ENCODE assay signal across 34 mouse cellular contexts in the genomic region with DNA sequence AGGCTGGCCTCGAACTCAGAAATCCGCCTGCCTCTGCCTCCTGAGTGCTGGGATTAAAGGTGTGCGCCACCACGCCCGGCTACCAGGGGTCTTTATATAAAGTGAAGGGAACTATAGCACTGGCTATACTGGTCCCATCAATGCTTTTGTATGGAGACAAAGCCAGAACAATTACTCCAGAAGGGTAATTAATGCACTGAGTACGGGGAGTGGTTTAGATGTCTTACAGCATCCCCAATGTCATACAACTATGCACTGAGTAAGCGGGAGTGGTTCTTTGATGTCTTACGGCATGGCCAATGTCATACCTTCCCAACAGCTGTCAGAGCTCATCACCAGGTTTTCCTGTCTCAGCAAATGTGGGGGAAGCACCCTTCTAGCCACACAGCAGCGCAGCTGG.
"Had no signal": no experiment of that assay in that cellular context is flagged by ENCODE, and none has a peak within 500 bp of the region (broad histone marks: within the 10 kb centered on the region; RNA-seq: fewer than 3 reads in every experiment).

No protein-coding gene starts in this region.

- ATAC-seq: hindbrain, embryonic 16.5 days; hindbrain, postnatal 0 days; inflammation-experienced regulatory T-cells, adult 6 months; intestine, embryonic 15.5 days; intestine, embryonic 16.5 days; intestine, postnatal 0 days had no signal

- H3K9ac ChIP-seq: heart, embryonic 12.5 days; heart, embryonic 13.5 days; heart, embryonic 15.5 days; hindbrain, embryonic 12.5 days; hindbrain, embryonic 13.5 days; hindbrain, embryonic 14.5 days; hindbrain, embryonic 15.5 days; intestine, embryonic 15.5 days; kidney, embryonic 15.5 days had no signal

- H3K9me3 ChIP-seq: heart, embryonic 12.5 days; heart, embryonic 13.5 days; heart, embryonic 15.5 days; hindbrain, embryonic 10.5 days; hindbrain, embryonic 12.5 days; hindbrain, embryonic 13.5 days; hindbrain, embryonic 15.5 days; intestine, embryonic 15.5 days; kidney, embryonic 15.5 days had no signal

- H3K27ac ChIP-seq: heart, embryonic 13.5 days; heart, embryonic 15.5 days; hindbrain, embryonic 10.5 days; hindbrain, embryonic 12.5 days; hindbrain, embryonic 13.5 days; hindbrain, embryonic 14.5 days; hindbrain, embryonic 15.5 days; hindbrain, postnatal 0 days; intestine, embryonic 15.5 days; kidney, embryonic 15.5 days; kidney, postnatal 0 days; layer of hippocampus, adult 2 months; left cerebral cortex, adult 2 months had no signal

- DNase-seq: heart, postnatal 10 days; heart, postnatal 14 days; heart, postnatal 36 days; heart, postnatal 4 days; kidney, adult 11 months; kidney, adult 18-20 months; kidney, adult 2 months; kidney, adult 8-10 months; kidney, adult 9 months; kidney, postnatal 10 days; kidney, postnatal 14 days; kidney, postnatal 25 days; kidney, postnatal 36 days; kidney, postnatal 4 days; layer of hippocampus, adult 9-11 months; layer of hippocampus, postnatal 36 days had no signal

- H3K36me3 ChIP-seq: hindbrain, embryonic 10.5 days; hindbrain, embryonic 12.5 days; intestine, embryonic 15.5 days had no signal

- H3K4me3 ChIP-seq: heart, embryonic 12.5 days; heart, embryonic 13.5 days; heart, embryonic 15.5 days; hindbrain, embryonic 10.5 days; hindbrain, embryonic 12.5 days; hindbrain, embryonic 13.5 days; hindbrain, embryonic 15.5 days; intestine, embryonic 15.5 days; kidney, embryonic 15.5 days; layer of hippocampus, adult 2 months; left cerebral cortex, adult 2 months had no signal

- H3K27me3 ChIP-seq: heart, embryonic 12.5 days; heart, embryonic 13.5 days; heart, embryonic 15.5 days; hindbrain, embryonic 12.5 days; hindbrain, embryonic 13.5 days; hindbrain, embryonic 15.5 days; intestine, embryonic 15.5 days; kidney, embryonic 15.5 days had no signal

- H3K4me2 ChIP-seq: heart, embryonic 12.5 days; heart, embryonic 13.5 days; heart, embryonic 15.5 days; hindbrain, embryonic 12.5 days; hindbrain, embryonic 13.5 days; hindbrain, embryonic 14.5 days; hindbrain, embryonic 15.5 days; intestine, embryonic 15.5 days; kidney, embryonic 15.5 days had no signal
